Mouse (Mus musculus): ENCODE results near the gene Tert. TPM values are rescaled to one million over a fixed set of nuclear protein-coding genes. Genes with fewer than 3 reads are reported as not detected.

Gene Tert
- total RNA-seq, 2 experiments from 2014 or later: 0.15 TPM; not detected in 1

DNA sequence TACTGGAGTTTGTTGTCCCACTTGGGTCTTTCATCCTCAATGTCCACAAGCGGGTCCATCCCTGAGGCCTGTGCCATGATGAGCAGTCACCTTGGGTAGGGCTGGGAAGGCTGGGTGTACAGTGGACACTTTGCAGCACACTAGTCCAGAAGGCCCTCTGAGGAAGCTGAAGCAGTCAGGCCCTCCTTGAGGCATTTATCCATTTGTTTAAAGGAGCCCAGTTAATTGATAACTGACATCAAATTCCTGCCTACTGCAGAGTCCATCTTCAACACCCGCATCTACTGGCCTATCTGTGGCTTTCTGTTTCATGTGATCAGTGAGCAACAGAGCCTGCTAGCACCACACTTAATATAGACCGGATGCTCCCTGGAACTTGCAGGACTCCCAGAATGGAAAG, 51.1 kb downstream of the Tert start, which contains the start of gene Slc6a18:
Slc6a18 (minus strand) TSS at position 171 of the 400 bp plus-strand sequence.
- DNase-seq: no peak

DNA sequence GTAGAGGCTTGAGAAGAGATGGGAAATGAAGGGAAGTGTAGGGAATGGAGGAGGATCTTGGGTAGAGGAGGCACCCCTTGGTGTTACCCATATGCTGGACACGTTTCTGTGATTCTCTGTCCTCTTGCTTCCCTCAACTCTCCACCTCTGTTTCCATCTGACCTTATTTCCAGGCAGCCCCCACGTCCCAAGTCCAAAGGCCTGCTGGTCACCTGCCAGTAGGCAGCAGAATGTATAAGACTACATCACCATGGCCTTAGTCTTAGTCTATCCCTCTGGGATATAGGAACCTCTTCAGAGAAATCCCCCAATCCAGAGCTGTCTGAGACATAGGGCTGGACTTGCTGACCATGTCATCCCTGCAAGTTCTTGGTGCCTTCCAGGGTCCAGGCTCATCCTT, 52.6 kb downstream of the Tert start:
- no peak for DNase-seq

DNA sequence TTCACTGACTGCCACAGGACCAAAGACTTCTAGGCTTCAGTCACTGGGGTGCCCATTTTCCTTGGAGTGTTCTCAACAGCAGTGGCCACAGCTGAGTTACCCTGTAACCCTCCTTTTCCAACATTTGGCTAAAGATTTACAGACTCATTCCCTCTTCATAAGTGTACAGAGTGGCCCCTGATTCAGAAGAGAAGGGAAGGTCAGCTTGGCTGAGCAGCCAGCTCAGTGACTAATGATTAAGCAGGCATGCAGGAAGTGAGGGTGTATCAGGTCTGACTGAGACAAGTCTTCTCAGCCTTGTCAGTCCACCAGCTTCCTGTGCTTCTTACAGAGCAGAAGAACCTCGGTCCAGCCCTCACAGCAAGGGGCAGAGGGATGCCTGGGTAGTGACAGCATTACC, 53.7 kb downstream of the Tert start:
- no peak for DNase-seq

DNA sequence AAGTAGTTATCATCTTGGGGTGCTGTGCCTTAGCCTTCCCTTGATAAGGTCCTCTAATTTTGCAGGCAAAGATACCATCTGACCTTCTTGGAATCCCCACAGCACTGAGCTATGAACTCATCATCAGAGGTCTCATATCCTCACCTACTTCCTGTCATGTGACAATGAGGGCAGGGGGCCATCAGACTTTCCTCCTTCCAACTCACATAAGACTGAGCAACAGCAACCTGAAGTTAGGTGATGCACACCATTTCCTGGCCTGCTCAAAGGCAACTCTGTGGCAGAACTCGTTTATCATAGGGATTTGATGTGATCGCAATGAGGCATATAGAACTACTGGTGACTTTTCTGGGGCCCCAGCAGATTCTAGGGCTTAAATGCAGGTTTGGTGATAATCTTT, 55.5 kb downstream of the Tert start:
- DNase-seq: no peak

DNA sequence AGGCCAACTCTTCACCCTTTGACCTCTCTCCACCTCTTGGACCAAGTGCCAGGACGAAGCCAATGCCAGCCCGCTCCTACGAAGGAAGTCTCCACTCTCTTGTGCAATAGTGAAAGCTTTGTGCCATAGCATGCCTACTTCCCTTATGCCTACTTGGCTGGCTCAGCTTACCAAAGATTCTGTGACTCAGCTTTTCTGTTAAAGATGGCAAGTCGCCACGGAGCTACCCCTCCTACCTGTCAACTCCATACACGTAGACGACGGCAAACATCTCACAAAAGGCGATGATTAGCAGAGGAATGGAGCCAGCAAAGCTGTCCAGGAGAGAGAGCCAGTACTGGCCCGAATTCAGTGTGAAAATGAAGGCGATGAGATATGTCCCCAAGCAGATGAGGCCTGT, 57.0 kb downstream of the Tert start:
- peak; percentile 55 to 59 for DNase-seq

DNA sequence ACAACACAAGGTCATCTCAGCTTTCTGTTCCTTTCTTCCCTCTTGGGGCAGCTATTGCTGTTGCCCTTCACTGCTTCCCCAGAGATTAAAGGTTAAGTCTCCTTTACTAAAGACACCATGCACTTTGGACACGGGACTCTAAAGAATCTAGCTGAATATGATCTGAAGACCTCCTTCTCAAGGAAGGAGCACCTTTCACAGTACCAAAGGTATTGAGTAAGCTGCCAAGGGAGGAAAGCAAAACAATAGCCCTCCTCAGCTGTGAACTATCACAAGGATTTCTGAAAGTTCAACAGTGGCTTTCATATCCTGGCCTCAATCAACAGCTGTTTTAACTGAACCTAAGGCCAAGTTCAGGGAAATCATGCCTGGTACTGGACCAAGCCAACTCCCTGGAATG, 57.7 kb downstream of the Tert start:
- no peak for DNase-seq

DNA sequence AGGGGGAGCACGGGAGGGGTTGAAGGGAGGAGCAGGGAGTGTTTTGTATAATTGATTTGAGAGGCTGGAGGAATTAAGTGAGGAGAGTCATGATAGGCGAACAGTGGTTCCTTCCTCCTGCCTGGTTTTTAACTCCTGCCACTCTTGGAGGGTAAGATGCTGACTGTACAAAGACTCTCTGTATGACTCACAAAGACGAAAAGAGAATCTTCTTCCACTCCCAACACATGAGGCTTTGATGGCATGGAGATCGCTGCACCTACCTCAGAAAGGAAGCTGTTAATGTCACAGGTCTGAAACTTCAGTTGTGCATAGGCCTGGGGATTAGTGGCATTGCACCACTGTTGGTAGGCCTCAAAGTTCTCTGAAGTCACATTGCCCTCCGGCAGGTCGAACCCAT, 58.8 kb downstream of the Tert start:
- no peak for DNase-seq

DNA sequence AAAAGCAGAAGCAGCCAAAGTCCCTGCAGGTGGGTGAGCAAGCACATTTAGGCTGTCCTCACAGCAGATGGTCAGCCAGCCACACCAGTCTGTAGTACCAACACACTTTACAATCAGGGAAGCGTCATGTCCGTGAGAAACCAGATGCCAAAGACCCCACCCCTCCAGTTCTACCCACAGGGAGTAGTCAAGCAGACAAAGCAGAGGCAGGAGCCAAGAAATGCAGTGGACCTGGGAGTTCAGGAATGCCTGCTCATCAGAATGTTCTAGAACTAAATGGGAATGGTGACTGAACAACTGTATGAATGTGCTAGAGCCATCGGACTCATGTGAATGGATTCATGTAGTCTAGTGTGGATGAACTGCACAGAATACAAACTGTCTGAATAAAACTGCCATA, 60.9 kb downstream of the Tert start:
- DNase-seq: no peak

DNA sequence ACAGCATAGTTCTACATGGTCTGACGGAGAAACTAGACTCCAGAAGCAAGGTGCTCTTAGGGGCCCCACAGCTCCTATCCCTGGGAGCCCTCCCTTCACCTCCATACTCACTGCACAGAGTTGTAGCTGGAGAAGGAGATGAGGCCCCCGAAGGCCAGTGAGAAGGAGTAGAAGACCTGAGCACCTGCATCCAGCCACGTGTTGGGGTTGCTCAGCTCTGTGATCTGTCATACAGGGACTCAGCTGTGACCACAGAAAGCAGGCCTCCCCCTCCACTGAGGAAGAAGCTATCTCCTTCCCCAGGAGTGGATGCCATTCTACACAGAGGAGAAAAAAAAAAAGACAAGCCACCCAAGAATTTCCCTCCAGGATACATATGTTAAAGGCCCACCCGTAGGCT, 62.2 kb downstream of the Tert start:
- no peak for DNase-seq

DNA sequence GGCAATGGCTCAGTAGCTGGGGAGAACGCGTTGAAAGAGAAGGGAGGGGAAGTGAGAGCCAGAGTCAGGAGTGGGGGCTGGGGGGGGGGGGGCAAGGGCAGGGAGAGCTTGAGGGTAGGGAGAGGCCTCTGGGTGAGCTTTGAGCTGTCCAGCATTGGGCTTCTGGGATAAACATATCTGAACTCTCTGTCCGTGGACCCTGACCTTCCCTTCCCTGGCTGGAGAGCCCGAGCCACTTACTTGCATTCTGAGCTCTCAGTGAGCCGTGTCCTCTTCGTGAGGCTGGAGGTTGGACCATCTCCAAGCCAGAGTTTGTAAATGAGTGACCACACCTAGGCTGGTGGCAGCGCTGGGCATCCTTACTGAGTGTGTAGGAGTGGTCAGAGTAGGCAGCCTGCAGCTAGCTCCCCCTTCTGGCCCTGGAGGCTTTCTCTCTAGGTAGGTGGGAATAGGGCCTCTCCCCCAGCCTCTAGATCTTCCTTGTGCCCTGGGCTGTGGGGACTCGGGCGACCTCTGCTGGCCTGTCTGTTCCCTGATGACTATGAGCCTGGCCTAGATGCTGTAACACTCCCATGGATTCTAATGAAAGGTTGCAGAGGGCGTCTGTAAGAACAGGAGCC, 65.6 kb downstream of the Tert start:
- DNase-seq: peak; percentile 27 to 58

DNA sequence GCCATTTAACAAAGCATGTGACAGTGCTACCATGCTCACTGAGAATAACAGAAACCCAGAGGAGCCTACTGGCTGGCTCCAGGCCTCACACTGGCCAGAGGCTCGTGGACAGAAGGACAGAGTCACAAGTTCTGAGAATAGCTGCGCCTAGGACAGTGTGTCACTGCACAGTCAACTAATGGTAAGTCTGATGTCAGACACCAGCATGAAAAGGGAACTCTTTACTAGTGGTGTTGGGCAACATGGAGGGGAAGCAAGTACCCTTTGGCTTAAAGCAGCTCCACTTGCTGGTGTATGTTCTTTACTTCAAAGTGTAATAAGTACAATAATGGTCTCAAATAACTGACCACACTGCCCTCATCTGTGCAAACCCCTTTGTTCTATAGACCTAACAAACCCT, 66.6 kb downstream of the Tert start:
- DNase-seq: no peak

DNA sequence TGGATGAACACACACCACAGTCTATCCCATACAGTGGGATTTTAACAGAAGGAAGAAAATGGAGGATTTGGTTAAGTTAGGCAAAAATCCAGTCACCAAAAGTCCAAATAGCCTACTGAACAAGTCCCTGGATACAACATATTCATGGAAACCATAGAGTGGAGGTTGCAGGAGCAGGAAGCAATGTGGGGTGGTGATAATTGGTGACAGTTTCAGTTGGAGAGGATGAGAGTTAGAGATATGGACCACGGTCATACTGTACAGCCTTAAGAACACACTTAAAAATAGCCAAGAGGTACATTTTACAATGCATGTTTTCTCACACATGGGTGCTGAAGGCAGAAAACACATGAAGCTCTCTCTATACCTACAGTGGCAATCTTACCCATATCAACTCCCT, 68.3 kb downstream of the Tert start:
- DNase-seq: no peak

DNA sequence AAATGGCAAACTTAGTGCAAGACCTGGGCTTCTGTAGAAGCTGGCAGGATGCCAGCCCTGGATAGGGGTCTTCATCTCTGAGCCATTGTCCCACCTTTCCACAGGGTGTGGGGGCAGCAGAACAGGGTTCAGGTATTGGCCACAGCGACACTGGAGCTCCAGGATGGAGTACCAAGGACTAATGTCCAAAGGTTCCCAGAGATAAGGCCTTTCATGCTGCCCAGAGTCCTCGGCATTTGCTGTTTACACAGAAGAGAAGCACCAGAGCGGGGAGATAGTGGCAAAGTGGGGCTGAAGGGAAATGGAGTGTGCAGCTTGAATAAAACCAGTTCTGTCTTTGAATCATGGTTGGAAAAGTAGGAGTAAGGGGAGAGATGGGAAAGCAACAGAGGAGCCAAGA, 69.8 kb downstream of the Tert start:
- DNase-seq: no peak

Other genes starting within 250 kb of the Tert start
- gene Lpcat1, start 159.7 kb upstream of the Tert start, total RNA-seq (2021): 10 to 100 TPM in 1 of 2 experiments, 1 to 10 TPM in 1; 9.0 to 10.8 TPM
- gene Slc6a3, start 90.2 kb upstream of the Tert start, total RNA-seq (2021): not detected
- 10 to 100 TPM; 56.6 to 63.9 TPM for gene Clptm1l, start 22.9 kb upstream of the Tert start, total RNA-seq (2021)
- gene Slc6a18, start 51.1 kb downstream of the Tert start, total RNA-seq (2021): not detected
- gene Slc6a19, start 78.0 kb downstream of the Tert start, total RNA-seq (2021): under 1 TPM in 1 of 2 experiments, not detected in 1; 0.28 TPM
- gene Slc12a7, start 106.2 kb downstream of the Tert start, total RNA-seq (2021): 100 to 1,000 TPM; 189 to 209 TPM
- 1 to 10 TPM; 1.2 TPM for gene Nkd2, start 220.7 kb downstream of the Tert start, total RNA-seq (2021)